Mouse (Mus musculus): ENCODE data around the gene Rpsa.

GRCm38 (mm10) chr9:120131784-120132288 lies 4.3 kb downstream of the Rpsa start:
- TF ChIP-seq JUND (IDR thresholded peaks at IDR 0.05; ENCODE audit: low read depth, low read length) (no peak), MEF2A (IDR thresholded peaks at IDR 0.05; ENCODE audit: extremely low read depth, insufficient replicate concordance, low read depth, low read length, poor library complexity, severe bottlenecking) (no peak), USF1 (IDR thresholded peaks at IDR 0.05; ENCODE audit: low read depth, low read length) (no peak), GATA1 (IDR thresholded peaks at IDR 0.05; ENCODE audit: low read depth, low read length) (no peak), ZNF384 (IDR thresholded peaks at IDR 0.05; ENCODE audit: low read depth, low read length) (no peak)
